Mouse (Mus musculus) CH12.LX (cell line): ENCODE measurements at regions not wholly inside any gene's neighbourhood (a gene's known extent, or its start where the extent isn't known, plus 50 kb on each side); places are given as distances from the start of the nearest gene placed in this dataset.

Source experiments
- DNase-seq: peaks from one replicate; pipeline ENCODE4 v3.0.0-alpha.2; 2013; ENCODE audit errors: extremely low read depth
- H3K27ac ChIP-seq: 2 replicates; pipeline ENCODE4 v1.5.1; 2012; ENCODE audit warnings: low read depth, mild to moderate bottlenecking, control low read depth, moderate library complexity; ENCODE audit not compliant: insufficient read depth
- H3K27me3 ChIP-seq: replicated peaks from 2 replicates; pipeline ENCODE3; 2012; ENCODE audit warnings: inconsistent platforms
- H3K36me3 ChIP-seq, 2 experiments: replicated peaks in 1 of 2; 2 replicates each; pipeline versions ENCODE3 to v1.6.1; 2012; ENCODE audit warnings: inconsistent platforms in 1 of 2, low read length in 1 of 2, mild to moderate bottlenecking in 1 of 2, mixed read lengths in 1 of 2, moderate library complexity in 1 of 2; ENCODE audit not compliant: control insufficient read depth in 1 of 2, insufficient read depth in 1 of 2
- H3K4me1 ChIP-seq, 2 experiments: 2 replicates each; pipeline ENCODE4 v1.6.1; 2012; ENCODE audit warnings: inconsistent platforms in 1 of 2, moderate library complexity in 1 of 2; ENCODE audit not compliant: insufficient read depth in 2 of 2, control insufficient read depth in 1 of 2
- H3K4me2 ChIP-seq: 2 replicates; pipeline ENCODE4 v1.6.1; 2012; ENCODE audit warnings: low read depth, mild to moderate bottlenecking, control low read depth; ENCODE audit not compliant: poor library complexity, insufficient read depth, severe bottlenecking
- H3K4me3 ChIP-seq, 3 experiments: fragments of 150-350 bp in 1 of 3; sonication (generic) in 1 of 3; replicated peaks in 1 of 3; 2 replicates each; pipeline versions ENCODE3 to v1.5.1; 2011 to 2012; ENCODE audit warnings: low read depth in 2 of 3, low read length in 2 of 3, mild to moderate bottlenecking in 2 of 3, moderate library complexity in 2 of 3, control low read depth in 1 of 3, improper control_type of control experiment in 1 of 3, inconsistent platforms in 1 of 3, mixed read lengths in 1 of 3; ENCODE audit not compliant: poor library complexity in 1 of 3
- H3K79me2 ChIP-seq: replicated peaks from 2 replicates; pipeline ENCODE4 v1.6.1; 2012; ENCODE audit warnings: mild to moderate bottlenecking, moderate library complexity; ENCODE audit not compliant: control insufficient read depth, poor library complexity, insufficient read depth, severe bottlenecking; ENCODE audit errors: extremely low read depth
- H3K9ac ChIP-seq: 2 replicates; pipeline ENCODE4 v1.6.1; 2012; ENCODE audit warnings: low read depth, mild to moderate bottlenecking, control low read depth, moderate library complexity; ENCODE audit not compliant: insufficient read depth
- H3K9me3 ChIP-seq: replicated peaks from 2 replicates; pipeline ENCODE3; 2012; ENCODE audit warnings: low read length, inconsistent platforms, mixed read lengths
- BHLHE40 ChIP-seq: IDR thresholded peaks from 2 replicates; pipeline ENCODE4 v1.6.1; 2011; ENCODE audit warnings: mild to moderate bottlenecking, low read depth, low read length, improper control_type of control experiment
- CHD1 ChIP-seq: IDR thresholded peaks from 2 replicates; pipeline ENCODE4 v1.6.1; 2012; ENCODE audit warnings: low read depth, low read length, improper control_type of control experiment, inconsistent platforms
- CHD2 ChIP-seq: IDR thresholded peaks from 2 replicates; pipeline ENCODE4 v1.6.1; 2011; ENCODE audit warnings: low read length, improper control_type of control experiment
- E2F4 ChIP-seq: IDR thresholded peaks from 2 replicates; pipeline ENCODE4 v1.6.1; 2011; ENCODE audit warnings: low read depth, low read length, improper control_type of control experiment; ENCODE audit not compliant: insufficient replicate concordance
- EP300 ChIP-seq: IDR thresholded peaks from 2 replicates; pipeline ENCODE4 v1.6.1; 2011; ENCODE audit warnings: low read length, improper control_type of control experiment
- ETS1 ChIP-seq: conservative IDR thresholded peaks from 2 replicates; pipeline ENCODE4 v1.6.1; 2012; ENCODE audit warnings: low read depth, mild to moderate bottlenecking, inconsistent platforms, low read length, improper control_type of control experiment, moderate library complexity
- GABPA ChIP-seq: IDR thresholded peaks from 2 replicates; pipeline ENCODE4 v1.6.1; 2012; ENCODE audit warnings: low read depth, low read length, improper control_type of control experiment, inconsistent platforms; ENCODE audit not compliant: insufficient replicate concordance
- HCFC1 ChIP-seq: IDR thresholded peaks from 2 replicates; pipeline ENCODE4 v1.6.1; 2012; ENCODE audit warnings: low read depth, mild to moderate bottlenecking, inconsistent platforms, low read length, improper control_type of control experiment
- IRF4 ChIP-seq: IDR thresholded peaks from 2 replicates; pipeline ENCODE4 v1.6.1; 2014; ENCODE audit warnings: low read depth, mild to moderate bottlenecking, inconsistent platforms, low read length, improper control_type of control experiment
- JUND ChIP-seq: conservative IDR thresholded peaks from 2 replicates; pipeline ENCODE4 v1.6.1; 2011; ENCODE audit warnings: low read depth, low read length, improper control_type of control experiment
- KAT2A ChIP-seq: IDR thresholded peaks from 2 replicates; pipeline ENCODE4 v1.6.1; 2012; ENCODE audit warnings: low read length, improper control_type of control experiment, inconsistent platforms; ENCODE audit not compliant: insufficient replicate concordance
- MAX ChIP-seq: IDR thresholded peaks from 2 replicates; pipeline ENCODE4 v1.6.1; 2011; ENCODE audit warnings: low read length, improper control_type of control experiment
- MEF2A ChIP-seq: IDR thresholded peaks from 2 replicates; pipeline ENCODE4 v1.6.1; 2014; ENCODE audit warnings: low read depth, mild to moderate bottlenecking, inconsistent platforms, low read length, improper control_type of control experiment, borderline replicate concordance
- MYC ChIP-seq: IDR thresholded peaks from 2 replicates; pipeline ENCODE4 v1.6.1; 2011; ENCODE audit warnings: low read depth, mild to moderate bottlenecking, improper control_type of control experiment, low read length
- NELFE ChIP-seq: IDR thresholded peaks from 2 replicates; pipeline ENCODE4 v1.6.1; 2011; ENCODE audit warnings: low read depth, low read length, improper control_type of control experiment
- NRF1 ChIP-seq: IDR thresholded peaks from 2 replicates; pipeline ENCODE4 v1.6.1; 2014; ENCODE audit warnings: low read depth, mild to moderate bottlenecking, inconsistent platforms, low read length, improper control_type of control experiment, moderate library complexity
- PAX5 ChIP-seq: IDR thresholded peaks from 2 replicates; pipeline ENCODE4 v1.6.1; 2012; ENCODE audit warnings: low read length, inconsistent platforms, mixed read lengths
- POLR2AphosphoS2 ChIP-seq: IDR thresholded peaks from 2 replicates; pipeline ENCODE4 v1.6.1; 2011; ENCODE audit warnings: low read depth, low read length, improper control_type of control experiment
- RAD21 ChIP-seq: IDR thresholded peaks from 2 replicates; pipeline ENCODE4 v1.6.1; 2011; ENCODE audit warnings: low read depth, mild to moderate bottlenecking, low read length, improper control_type of control experiment, moderate library complexity
- UBTF ChIP-seq: IDR thresholded peaks from 2 replicates; pipeline ENCODE4 v1.6.1; 2012; ENCODE audit warnings: low read depth, mild to moderate bottlenecking, inconsistent platforms, low read length, improper control_type of control experiment, moderate library complexity
- USF1 ChIP-seq: IDR thresholded peaks from 2 replicates; pipeline ENCODE4 v1.6.1; 2014; ENCODE audit warnings: low read depth, mild to moderate bottlenecking, inconsistent platforms, low read length, improper control_type of control experiment
- USF2 ChIP-seq: conservative IDR thresholded peaks from 2 replicates; pipeline ENCODE4 v1.6.1; 2011; ENCODE audit warnings: low read depth, low read length, improper control_type of control experiment
- ZC3H11A ChIP-seq: IDR thresholded peaks from 2 replicates; pipeline ENCODE4 v1.6.1; 2012; ENCODE audit warnings: low read depth, mild to moderate bottlenecking, inconsistent platforms, low read length, improper control_type of control experiment
- ZNF384 ChIP-seq: IDR thresholded peaks from 2 replicates; pipeline ENCODE4 v1.6.1; 2012; ENCODE audit warnings: low read depth, low read length, improper control_type of control experiment, inconsistent platforms
- dilution Hi-C: fragments of 300-500 bp; cut with MboI; formaldehyde crosslinking; loops from 2 replicates; pipeline ENCODE4 v1.14.3; 2020; ENCODE audit warnings: low sequenced_read_pairs; ENCODE audit not compliant: extremely low pct_unique_long_range_greater_than_20kb, extremely low pct_ligation_motif_present
- in situ Hi-C: fragments of 300-500 bp; cut with MboI; formaldehyde crosslinking; loops from 3 replicates; pipeline ENCODE4 v1.14.3; 2019; ENCODE audit warnings: low sequenced_read_pairs, low pct_ligation_motif_present, low pct_unique_long_range_greater_than_20kb, mixed read lengths

DNA sequence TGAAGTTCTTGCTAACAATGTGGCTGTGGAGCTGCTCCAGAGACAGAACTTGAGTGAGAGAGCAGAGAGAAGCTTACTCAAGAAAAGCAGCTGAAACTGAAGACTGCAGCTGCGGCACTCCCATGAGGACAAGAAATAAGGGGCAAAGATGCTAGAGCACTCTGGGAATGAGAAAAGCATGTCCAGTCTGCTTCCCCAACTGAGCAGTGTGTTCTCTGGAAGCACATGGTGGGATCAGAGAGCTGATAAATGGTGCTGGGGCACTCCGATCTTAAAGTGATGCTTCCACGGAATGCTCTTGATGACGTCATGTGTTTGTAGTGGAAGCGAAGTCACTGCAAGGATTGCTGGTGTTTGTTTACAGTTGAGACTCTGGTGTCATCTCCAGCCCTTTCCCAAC, 186.1 kb upstream of the Phactr1 start:
- in situ Hi-C loops = no loop called here
- H3K9me3 ChIP-seq = no peaks in the 10 kb centered on the region
- no peak overlapping the region for H3K27ac ChIP-seq
- H3K4me2 ChIP-seq = no peak overlapping the region
- no peak overlapping the region for H3K4me3 ChIP-seq
- TF ChIP-seq EP300 (no peak), ZC3H11A (no peak), MAX (no peak), UBTF (no peak), USF1 (no peak), IRF4 (no peak), HCFC1 (no peak), JUND (no peak), BHLHE40 (no peak), MEF2A (no peak)
- H3K79me2 ChIP-seq = no peaks in the 10 kb centered on the region
- H3K4me1 ChIP-seq = no peaks in the 10 kb centered on the region
- no peak overlapping the region for H3K9ac ChIP-seq
- H3K27me3 ChIP-seq = no peaks in the 10 kb centered on the region
- no peaks in the 10 kb centered on the region for H3K36me3 ChIP-seq
- dilution Hi-C loops = no loop called here
- no peak for DNase-seq

DNA sequence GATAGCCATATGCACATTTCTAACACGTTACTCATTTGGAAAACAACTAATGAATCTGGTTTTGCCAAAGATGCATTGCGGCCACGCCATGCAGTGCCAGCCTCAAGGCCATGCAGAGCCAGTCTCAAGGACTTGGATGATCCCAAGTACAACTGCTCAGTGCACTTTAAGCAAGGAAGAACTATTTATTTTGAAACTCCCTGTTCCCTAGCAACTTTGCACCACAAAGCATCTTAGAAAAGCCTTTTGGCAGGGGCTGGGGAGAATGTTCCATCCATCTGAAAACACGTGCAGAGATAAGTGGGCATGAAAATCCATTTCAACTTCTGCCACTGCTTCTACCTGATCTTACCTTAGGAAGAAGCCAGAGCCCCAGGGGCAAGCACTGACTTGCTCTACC, 182.1 kb upstream of the Phactr1 start:
- no peaks in the 10 kb centered on the region for H3K79me2 ChIP-seq
- in situ Hi-C loops = no loop called here
- H3K4me1 ChIP-seq = no peaks in the 10 kb centered on the region
- no peaks in the 10 kb centered on the region for H3K36me3 ChIP-seq
- TF ChIP-seq MEF2A (no peak), MAX (no peak), ETS1 (no peak), ZNF384 (no peak), CHD2 (no peak), MYC (no peak), NRF1 (no peak), NELFE (no peak), GABPA (no peak), USF2 (no peak), E2F4 (no peak), KAT2A (no peak), POLR2AphosphoS2 (no peak), ZC3H11A (no peak), RAD21 (no peak), PAX5 (no peak), CHD1 (no peak)
- H3K9me3 ChIP-seq = no peaks in the 10 kb centered on the region
- H3K27me3 ChIP-seq = no peaks in the 10 kb centered on the region
- no peak overlapping the region for H3K27ac ChIP-seq
- no peak overlapping the region for H3K4me3 ChIP-seq
- dilution Hi-C loops = no loop called here
- no peak overlapping the region for H3K9ac ChIP-seq
- DNase-seq = no peak
- no peak overlapping the region for H3K4me2 ChIP-seq
